Mouse (Mus musculus) bone marrow, adult 2 months (tissue): ENCODE measurements around the gene Rnase2b.
"Not testable (repeated sequence)": the region's sequence is repeated elsewhere in the genome, so short reads cannot be mapped to it uniquely, and the experiment has no call there.

ENCODE experiments used
- CTCF ChIP-seq: fragments of 200-500 bp; IDR thresholded peaks from 2 replicates; pipeline ENCODE4 v1.5.1; 2011; ENCODE audit warnings: low read length, control low read depth; ENCODE audit not compliant: control insufficient read depth, insufficient read depth
- POLR2A ChIP-seq: fragments of 200-500 bp; IDR thresholded peaks from 2 replicates; pipeline ENCODE4 v1.6.1; 2011; ENCODE audit warnings: low read depth, mild to moderate bottlenecking, control low read depth, low read length, borderline replicate concordance; ENCODE audit not compliant: control insufficient read depth

DNA sequence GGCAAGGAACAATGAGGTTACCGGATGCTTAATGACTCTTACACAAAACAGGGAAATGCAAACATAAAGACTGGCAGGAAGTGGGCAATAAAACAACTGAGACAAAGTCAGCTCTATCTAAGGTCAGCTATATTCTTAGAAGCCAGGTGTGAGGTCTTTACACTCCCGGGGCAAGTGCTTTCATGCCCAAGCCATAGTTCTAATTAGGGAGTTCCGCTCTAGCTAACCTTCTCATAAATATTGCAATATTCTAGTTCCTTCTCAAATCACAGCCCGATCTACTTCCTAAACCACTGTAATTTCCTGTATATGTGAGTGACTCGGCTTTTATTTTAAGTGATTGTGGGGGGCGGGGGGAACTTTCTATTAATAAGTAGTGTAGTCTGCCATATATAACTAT, 1.3 kb downstream of the Rnase2b start:
- TF ChIP-seq CTCF, POLR2A: not testable (repeated sequence)
